Mouse (Mus musculus): ENCODE data around the gene Oscp1. TPM values are rescaled to one million over a fixed set of nuclear protein-coding genes. Genes with fewer than 3 reads are reported as not detected.
A peak's percentile ranks its signal among the peaks of the same experiment; 100 is the strongest.

Oscp1 gene
- total RNA-seq (2014; rRNA removed; ENCODE audit: low replicate concordance) (1.4 and 5.9 TPM in 2 replicates), polyA plus RNA-seq (2015; fragmentation: Nextera tagmentation; extraction: Ambion mirVana) (3.8 and 4.2 TPM in 2 replicates)

GRCm38 (mm10) chr4:126058134-126058996, at the start of gene Oscp1:
Oscp1 (plus strand) TSS chr4:126058565.
- Histone ChIP-seq H3K4me1 (ENCODE audit: control insufficient read depth, insufficient read depth) (peaks cover 4% of the 10 kb centered on the region; the same call in 1 of the 2 replicates), H3K9me3 (replicated peaks; ENCODE audit: control insufficient read depth, low read length) (no peaks in the 10 kb centered on the region), H3K27me3 (ENCODE audit: control insufficient read depth, insufficient read depth, low read length) (no peaks in the 10 kb centered on the region), H3K9ac (replicated peaks; ENCODE audit: low read depth, low read length) (peak within 1 kb of the TSS; percentile 52), H3K4me2 (ENCODE audit: low read depth, low read length) (peak within 1 kb of the TSS; percentile 83), H3K27ac (ENCODE audit: low read depth) (no peak within 1 kb of the TSS), H3K36me3 (replicated peaks; ENCODE audit: control insufficient read depth, insufficient read depth, low read length) (peaks cover 25% of the 10 kb centered on the region), H3K4me3 (ENCODE audit: low read depth, low read length) (peak within 1 kb of the TSS; percentile 63)
- DNase-seq (ENCODE audit: low spot score) (peak; percentile 93), ATAC-seq (ENCODE audit: insufficient read depth, low read depth) (peak; percentile 98)
- under 1% methylated on average over 57 of the region's 57 CpGs for WGBS
- TF ChIP-seq CTCF (IDR thresholded peaks at IDR 0.05; ENCODE audit: low read depth) = no peak
- TF ChIP-seq EP300 (IDR thresholded peaks at IDR 0.05; ENCODE audit: low read depth) = peak; percentile 77

- no peak for TF ChIP-seq EP300 (IDR thresholded peaks at IDR 0.05; ENCODE audit: low read depth)
- TF ChIP-seq CTCF (IDR thresholded peaks at IDR 0.05; ENCODE audit: low read depth) = no peak
- no peak for ATAC-seq (ENCODE audit: insufficient read depth, low read depth)
- WGBS = 65% methylated on average over 7 of the region's 7 CpGs
- Histone ChIP-seq H3K4me3 (ENCODE audit: low read depth, low read length) (no peak overlapping the region), H3K9ac (replicated peaks; ENCODE audit: low read depth, low read length) (no peak overlapping the region), H3K27ac (ENCODE audit: low read depth) (no peak overlapping the region), H3K4me1 (ENCODE audit: control insufficient read depth, insufficient read depth) (no peaks in the 10 kb centered on the region), H3K27me3 (ENCODE audit: control insufficient read depth, insufficient read depth, low read length) (no peaks in the 10 kb centered on the region), H3K9me3 (replicated peaks; ENCODE audit: control insufficient read depth, low read length) (no peaks in the 10 kb centered on the region), H3K36me3 (replicated peaks; ENCODE audit: control insufficient read depth, insufficient read depth, low read length) (no peaks in the 10 kb centered on the region), H3K4me2 (ENCODE audit: low read depth, low read length) (no peak overlapping the region)
- DNase-seq (ENCODE audit: low spot score) = no peak
Observed at GRCm38 (mm10) chr4:126017676-126018332, 40.6 kb upstream of the Oscp1 start.

- no peaks in the 10 kb centered on the region for H3K27me3 ChIP-seq (ENCODE audit: control insufficient read depth, insufficient read depth, low read length)
- H3K27ac ChIP-seq (ENCODE audit: low read depth) = no peak overlapping the region
- no peak overlapping the region for H3K4me3 ChIP-seq (ENCODE audit: low read depth, low read length)
- H3K4me2 ChIP-seq (ENCODE audit: low read depth, low read length) = no peak overlapping the region
- H3K36me3 ChIP-seq (replicated peaks; ENCODE audit: control insufficient read depth, insufficient read depth, low read length) = no peaks in the 10 kb centered on the region
- no peak overlapping the region for H3K9ac ChIP-seq (replicated peaks; ENCODE audit: low read depth, low read length)
- no peaks in the 10 kb centered on the region for H3K4me1 ChIP-seq (ENCODE audit: control insufficient read depth, insufficient read depth)
- no peak for TF ChIP-seq EP300 (IDR thresholded peaks at IDR 0.05; ENCODE audit: low read depth)
- no peak for TF ChIP-seq CTCF (IDR thresholded peaks at IDR 0.05; ENCODE audit: low read depth)
- 70% methylated on average over 11 of the region's 11 CpGs for WGBS
- H3K9me3 ChIP-seq (replicated peaks; ENCODE audit: control insufficient read depth, low read length) = no peaks in the 10 kb centered on the region
- ATAC-seq (ENCODE audit: insufficient read depth, low read depth) = no peak
- no peak for DNase-seq (ENCODE audit: low spot score)
Observed at GRCm38 (mm10) chr4:126018966-126019538, 39.3 kb upstream of the Oscp1 start.

GRCm38 (mm10) chr4:126024303-126024900, 34.0 kb upstream of the Oscp1 start, which contains the start of gene Csf3r:
Csf3r (plus strand) TSS chr4:126024550.
- 27% methylated on average over 16 of the region's 16 CpGs for WGBS
- Histone ChIP-seq H3K9me3 (replicated peaks; ENCODE audit: control insufficient read depth, low read length) (no peaks in the 10 kb centered on the region), H3K4me1 (ENCODE audit: control insufficient read depth, insufficient read depth) (no peaks in the 10 kb centered on the region), H3K27ac (ENCODE audit: low read depth) (no peak within 1 kb of the TSS), H3K4me3 (ENCODE audit: low read depth, low read length) (no peak within 1 kb of the TSS), H3K4me2 (ENCODE audit: low read depth, low read length) (no peak within 1 kb of the TSS), H3K9ac (replicated peaks; ENCODE audit: low read depth, low read length) (no peak within 1 kb of the TSS), H3K27me3 (ENCODE audit: control insufficient read depth, insufficient read depth, low read length) (no peaks in the 10 kb centered on the region), H3K36me3 (replicated peaks; ENCODE audit: control insufficient read depth, insufficient read depth, low read length) (no peaks in the 10 kb centered on the region)
- no peak for ATAC-seq (ENCODE audit: insufficient read depth, low read depth)
- TF ChIP-seq EP300 (IDR thresholded peaks at IDR 0.05; ENCODE audit: low read depth) (no peak), CTCF (IDR thresholded peaks at IDR 0.05; ENCODE audit: low read depth) (no peak)
- DNase-seq (ENCODE audit: low spot score) = no peak

GRCm38 (mm10) chr4:126025801-126026200, 32.6 kb upstream of the Oscp1 start:
- Histone ChIP-seq H3K4me3 (ENCODE audit: low read depth, low read length) (no peak overlapping the region), H3K4me2 (ENCODE audit: low read depth, low read length) (no peak overlapping the region), H3K27ac (ENCODE audit: low read depth) (no peak overlapping the region), H3K4me1 (ENCODE audit: control insufficient read depth, insufficient read depth) (no peaks in the 10 kb centered on the region), H3K9me3 (replicated peaks; ENCODE audit: control insufficient read depth, low read length) (no peaks in the 10 kb centered on the region), H3K27me3 (ENCODE audit: control insufficient read depth, insufficient read depth, low read length) (no peaks in the 10 kb centered on the region), H3K36me3 (replicated peaks; ENCODE audit: control insufficient read depth, insufficient read depth, low read length) (no peaks in the 10 kb centered on the region), H3K9ac (replicated peaks; ENCODE audit: low read depth, low read length) (no peak overlapping the region)
- no peak for DNase-seq (ENCODE audit: low spot score)
- 73% methylated on average over 5 of the region's 5 CpGs for WGBS
- TF ChIP-seq CTCF (IDR thresholded peaks at IDR 0.05; ENCODE audit: low read depth) (no peak), EP300 (IDR thresholded peaks at IDR 0.05; ENCODE audit: low read depth) (no peak)
- ATAC-seq (ENCODE audit: insufficient read depth, low read depth) = no peak
